Mouse (Mus musculus): Measurements from ENCODE around the gene Actr6. TPM values are rescaled to one million over a fixed set of nuclear protein-coding genes. Genes with fewer than 3 reads are reported as not detected.
"Not testable (repeated sequence)": the region's sequence is repeated elsewhere in the genome, so short reads cannot be mapped to it uniquely, and the experiment has no call there.

The Actr6 gene
- polyA plus RNA-seq, 1 experiment from 2014 or later = 39.5 TPM

DNA sequence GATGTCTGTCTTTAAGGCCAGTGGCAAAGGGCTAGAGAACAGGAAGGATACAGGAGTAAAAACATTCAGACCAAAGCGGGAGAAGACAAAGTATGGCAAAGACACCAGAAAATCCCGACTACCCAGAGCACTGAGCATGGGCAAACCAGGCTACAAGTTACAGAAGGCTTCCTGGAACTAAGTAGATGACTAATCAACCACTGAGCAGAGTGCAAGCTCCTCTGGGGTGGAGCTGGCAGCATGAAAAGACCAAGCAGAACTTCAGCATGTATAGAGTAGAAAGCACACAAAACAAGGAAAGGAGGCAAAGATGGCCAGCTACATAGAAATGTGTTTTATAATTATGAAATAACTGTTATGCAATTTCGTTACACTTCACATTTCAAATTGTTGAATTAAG, 51.6 kb downstream of the Actr6 start:
- Histone ChIP-seq H3K9ac (ENCODE audit: low read length) (no peak overlapping the region), H3K27me3 (ENCODE audit: control insufficient read depth, insufficient read depth, low read length) (no peaks in the 10 kb centered on the region), H3K36me3 (ENCODE audit: control insufficient read depth, insufficient read depth, low read length) (no peaks in the 10 kb centered on the region), H3K4me1 (ENCODE audit: control insufficient read depth, insufficient read depth, low read length) (peaks cover 3% of the 10 kb centered on the region; the same call in 1 of the 2 replicates), H3K4me2 (ENCODE audit: low read depth) (no peak overlapping the region), H3K4me3 (ENCODE audit: low read depth, low read length) (no peak overlapping the region), H3K27ac (ENCODE audit: low read depth, low read length) (no peak overlapping the region), H3K9me3 (ENCODE audit: control insufficient read depth, low read length) (no peaks in the 10 kb centered on the region)
- WGBS = 84% methylated on average over 3 of the region's 3 CpGs
- no peak for ATAC-seq (ENCODE audit: insufficient read depth, low FRiP score, low TSS enrichment)
- no peak for DNase-seq (ENCODE audit: low spot score)

GRCm38 (mm10) chr10:89679448-89679847, 52.6 kb downstream of the Actr6 start:
- Histone ChIP-seq H3K4me1 (ENCODE audit: control insufficient read depth, insufficient read depth, low read length) (no peaks in the 10 kb centered on the region), H3K4me3 (ENCODE audit: low read depth, low read length) (no peak overlapping the region), H3K9ac (ENCODE audit: low read length) (no peak overlapping the region), H3K27ac (ENCODE audit: low read depth, low read length) (no peak overlapping the region), H3K4me2 (ENCODE audit: low read depth) (no peak overlapping the region), H3K36me3 (ENCODE audit: control insufficient read depth, insufficient read depth, low read length) (no peaks in the 10 kb centered on the region), H3K27me3 (ENCODE audit: control insufficient read depth, insufficient read depth, low read length) (no peaks in the 10 kb centered on the region), H3K9me3 (ENCODE audit: control insufficient read depth, low read length) (no peaks in the 10 kb centered on the region)
- 91% methylated on average over 1 of the region's 1 CpGs for WGBS
- DNase-seq (ENCODE audit: low spot score) (no peak), ATAC-seq (ENCODE audit: insufficient read depth, low FRiP score, low TSS enrichment) (no peak)

DNA sequence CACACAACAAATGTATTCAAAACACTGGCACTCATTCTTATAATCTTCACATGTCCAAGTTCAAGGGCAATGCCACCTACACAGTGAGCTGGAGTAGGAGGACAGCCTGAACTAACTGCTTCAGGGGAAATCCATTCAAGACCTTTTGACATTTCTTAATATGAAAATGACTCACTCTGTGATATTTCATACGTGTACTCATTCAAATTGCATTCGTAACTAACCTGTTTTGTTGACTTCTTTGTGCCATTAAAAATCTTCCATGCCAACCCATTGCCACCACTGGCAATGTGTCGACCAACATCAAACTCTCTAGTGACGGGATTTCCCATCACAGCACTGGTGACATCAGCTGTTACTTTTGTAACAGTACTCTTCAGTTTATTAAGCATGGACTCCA, 54.0 kb downstream of the Actr6 start:
- no peaks in the 10 kb centered on the region for H3K36me3 ChIP-seq (ENCODE audit: control insufficient read depth, insufficient read depth, low read length)
- WGBS = 90% methylated on average over 4 of the region's 4 CpGs
- DNase-seq (ENCODE audit: low spot score) (no peak), ATAC-seq (ENCODE audit: insufficient read depth, low FRiP score, low TSS enrichment) (no peak)
- no peak overlapping the region for H3K4me2 ChIP-seq (ENCODE audit: low read depth)
- H3K27ac ChIP-seq (ENCODE audit: low read depth, low read length) = no peak overlapping the region
- H3K27me3 ChIP-seq (ENCODE audit: control insufficient read depth, insufficient read depth, low read length) = no peaks in the 10 kb centered on the region
- no peak overlapping the region for H3K4me3 ChIP-seq (ENCODE audit: low read depth, low read length)
- no peak overlapping the region for H3K9ac ChIP-seq (ENCODE audit: low read length)
- no peaks in the 10 kb centered on the region for H3K4me1 ChIP-seq (ENCODE audit: control insufficient read depth, insufficient read depth, low read length)
- H3K9me3 ChIP-seq (ENCODE audit: control insufficient read depth, low read length) = no peaks in the 10 kb centered on the region

GRCm38 (mm10) chr10:89676609-89677008, 55.5 kb downstream of the Actr6 start:
- H3K4me2 ChIP-seq (ENCODE audit: low read depth) = no peak overlapping the region
- no peak overlapping the region for H3K4me3 ChIP-seq (ENCODE audit: low read depth, low read length)
- H3K9ac ChIP-seq (ENCODE audit: low read length) = no peak overlapping the region
- ATAC-seq (ENCODE audit: insufficient read depth, low FRiP score, low TSS enrichment) (no peak), DNase-seq (ENCODE audit: low spot score) (no peak)
- no peaks in the 10 kb centered on the region for H3K9me3 ChIP-seq (ENCODE audit: control insufficient read depth, low read length)
- no peaks in the 10 kb centered on the region for H3K4me1 ChIP-seq (ENCODE audit: control insufficient read depth, insufficient read depth, low read length)
- no peak overlapping the region for H3K27ac ChIP-seq (ENCODE audit: low read depth, low read length)
- no peaks in the 10 kb centered on the region for H3K27me3 ChIP-seq (ENCODE audit: control insufficient read depth, insufficient read depth, low read length)
- no peaks in the 10 kb centered on the region for H3K36me3 ChIP-seq (ENCODE audit: control insufficient read depth, insufficient read depth, low read length)
- 60% methylated on average over 4 of the region's 4 CpGs for WGBS

DNA sequence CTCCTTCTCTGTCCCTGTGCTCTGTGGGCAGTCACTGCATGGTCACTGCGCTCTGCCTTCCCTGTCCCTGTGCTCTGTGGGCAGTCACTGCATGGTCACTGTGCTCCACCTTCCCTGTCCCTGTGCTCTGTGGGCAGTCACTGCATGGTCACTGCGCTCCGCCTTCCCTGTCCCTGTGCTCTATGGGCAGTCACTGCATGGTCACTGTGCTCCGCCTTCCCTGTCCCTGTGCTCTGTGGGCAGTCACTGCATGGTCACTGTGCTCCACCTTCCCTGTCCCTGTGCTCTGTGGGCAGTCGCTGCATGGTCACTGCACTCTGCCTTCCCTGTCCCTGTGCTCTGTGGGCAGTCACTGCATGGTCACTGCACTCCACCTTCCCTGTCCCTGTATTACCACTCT, 61.7 kb downstream of the Actr6 start:
- not testable (repeated sequence) for H3K9me3 ChIP-seq (ENCODE audit: control insufficient read depth, low read length); ATAC-seq (ENCODE audit: insufficient read depth, low FRiP score, low TSS enrichment); H3K36me3 ChIP-seq (ENCODE audit: control insufficient read depth, insufficient read depth, low read length); H3K4me1 ChIP-seq (ENCODE audit: control insufficient read depth, insufficient read depth, low read length); H3K4me3 ChIP-seq (ENCODE audit: low read depth, low read length); H3K27me3 ChIP-seq (ENCODE audit: control insufficient read depth, insufficient read depth, low read length); H3K4me2 ChIP-seq (ENCODE audit: low read depth); H3K27ac ChIP-seq (ENCODE audit: low read depth, low read length); DNase-seq (ENCODE audit: low spot score); H3K9ac ChIP-seq (ENCODE audit: low read length)
- WGBS = 98% methylated on average over 5 of the region's 5 CpGs

GRCm38 (mm10) chr10:89667571-89667970, 64.5 kb downstream of the Actr6 start:
- WGBS = 87% methylated on average over 7 of the region's 7 CpGs
- Histone ChIP-seq H3K36me3 (ENCODE audit: control insufficient read depth, insufficient read depth, low read length) (no peaks in the 10 kb centered on the region), H3K4me3 (ENCODE audit: low read depth, low read length) (no peak overlapping the region), H3K9me3 (ENCODE audit: control insufficient read depth, low read length) (no peaks in the 10 kb centered on the region), H3K4me1 (ENCODE audit: control insufficient read depth, insufficient read depth, low read length) (no peaks in the 10 kb centered on the region), H3K27ac (ENCODE audit: low read depth, low read length) (no peak overlapping the region), H3K4me2 (ENCODE audit: low read depth) (no peak overlapping the region), H3K9ac (ENCODE audit: low read length) (no peak overlapping the region), H3K27me3 (ENCODE audit: control insufficient read depth, insufficient read depth, low read length) (no peaks in the 10 kb centered on the region)
- no peak for ATAC-seq (ENCODE audit: insufficient read depth, low FRiP score, low TSS enrichment)
- DNase-seq (ENCODE audit: low spot score) = no peak

DNA sequence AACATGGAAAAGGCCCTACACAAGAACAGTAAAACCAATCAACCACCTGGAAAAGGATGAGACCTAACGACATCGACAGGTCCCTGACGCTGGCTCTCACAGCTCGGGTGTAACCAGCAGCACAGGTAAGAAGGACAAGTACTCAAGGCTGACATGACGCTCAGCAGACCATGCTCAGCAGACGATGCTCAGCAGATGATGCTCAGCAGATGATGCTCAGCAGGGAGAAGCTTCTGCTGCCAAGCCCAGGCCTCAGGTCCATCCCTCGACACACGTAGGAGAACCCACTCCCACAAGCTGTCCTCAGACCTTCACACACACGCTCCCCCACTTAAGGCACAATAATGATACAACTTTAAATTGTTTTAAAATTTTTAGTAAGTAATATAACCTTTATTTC, 66.4 kb downstream of the Actr6 start:
- no peak overlapping the region for H3K4me2 ChIP-seq (ENCODE audit: low read depth)
- no peaks in the 10 kb centered on the region for H3K4me1 ChIP-seq (ENCODE audit: control insufficient read depth, insufficient read depth, low read length)
- 94% methylated on average over 9 of the region's 9 CpGs for WGBS
- no peak overlapping the region for H3K4me3 ChIP-seq (ENCODE audit: low read depth, low read length)
- H3K27ac ChIP-seq (ENCODE audit: low read depth, low read length) = no peak overlapping the region
- no peaks in the 10 kb centered on the region for H3K36me3 ChIP-seq (ENCODE audit: control insufficient read depth, insufficient read depth, low read length)
- no peak for DNase-seq (ENCODE audit: low spot score)
- H3K27me3 ChIP-seq (ENCODE audit: control insufficient read depth, insufficient read depth, low read length) = no peaks in the 10 kb centered on the region
- no peak for ATAC-seq (ENCODE audit: insufficient read depth, low FRiP score, low TSS enrichment)
- H3K9ac ChIP-seq (ENCODE audit: low read length) = no peak overlapping the region
- no peaks in the 10 kb centered on the region for H3K9me3 ChIP-seq (ENCODE audit: control insufficient read depth, low read length)

DNA sequence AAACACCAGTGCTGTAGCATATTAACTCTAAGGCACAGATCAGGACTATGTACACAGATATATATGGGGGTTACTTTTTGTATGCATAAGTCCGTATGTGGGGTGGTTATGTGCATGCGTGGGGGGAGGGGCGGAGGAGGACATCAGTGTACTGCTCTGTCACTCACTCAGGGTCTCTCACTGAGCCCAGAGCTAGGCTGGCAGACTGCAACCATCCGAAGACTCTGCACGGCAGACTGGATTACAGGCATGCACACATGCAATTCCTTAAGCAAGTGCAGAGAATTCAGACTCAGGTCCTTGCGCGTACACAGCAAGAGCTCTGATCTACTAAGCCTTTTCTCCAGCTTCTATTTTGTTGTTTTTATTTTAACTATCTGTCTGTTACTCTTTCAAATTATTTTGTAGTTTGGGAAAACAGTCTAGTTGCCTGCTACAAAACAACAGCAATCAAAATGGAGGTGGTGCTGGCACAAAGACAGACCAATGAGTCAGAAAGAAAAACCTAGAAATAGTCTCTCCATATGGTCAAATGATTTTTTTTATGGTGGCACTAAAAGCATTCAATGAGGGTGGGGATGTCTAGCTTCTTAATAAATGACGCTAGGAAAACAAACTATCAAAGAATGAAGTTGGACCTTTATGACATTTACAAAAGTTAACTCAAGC, 67.0 kb downstream of the Actr6 start:
- H3K4me1 ChIP-seq (ENCODE audit: control insufficient read depth, insufficient read depth, low read length) = no peaks in the 10 kb centered on the region
- ATAC-seq (ENCODE audit: insufficient read depth, low FRiP score, low TSS enrichment) (no peak), DNase-seq (ENCODE audit: low spot score) (no peak)
- 92% methylated on average over 8 of the region's 8 CpGs for WGBS
- no peaks in the 10 kb centered on the region for H3K36me3 ChIP-seq (ENCODE audit: control insufficient read depth, insufficient read depth, low read length)
- no peaks in the 10 kb centered on the region for H3K9me3 ChIP-seq (ENCODE audit: control insufficient read depth, low read length)
- no peaks in the 10 kb centered on the region for H3K27me3 ChIP-seq (ENCODE audit: control insufficient read depth, insufficient read depth, low read length)
- H3K9ac ChIP-seq (ENCODE audit: low read length) = no peak overlapping the region
- H3K4me2 ChIP-seq (ENCODE audit: low read depth) = no peak overlapping the region
- H3K27ac ChIP-seq (ENCODE audit: low read depth, low read length) = no peak overlapping the region
- H3K4me3 ChIP-seq (ENCODE audit: low read depth, low read length) = no peak overlapping the region
